Mouse (Mus musculus) small intestine, adult 2 months (tissue): ENCODE measurements around the gene Idua.

Source experiments
- CTCF ChIP-seq: fragments of 200-500 bp; IDR thresholded peaks from 2 replicates; pipeline ENCODE4 v1.5.1; 2012; ENCODE audit warnings: low read depth, mild to moderate bottlenecking, control low read depth, inconsistent platforms, low read length, moderate library complexity, mixed read lengths; ENCODE audit not compliant: insufficient replicate concordance, insufficient read length; ENCODE audit errors: extremely low read depth
- POLR2A ChIP-seq: fragments of 200-500 bp; IDR thresholded peaks from 2 replicates; pipeline ENCODE4 v1.6.1; 2012; ENCODE audit warnings: low read depth, mild to moderate bottlenecking, control low read depth, inconsistent platforms, low read length, moderate library complexity

DNA sequence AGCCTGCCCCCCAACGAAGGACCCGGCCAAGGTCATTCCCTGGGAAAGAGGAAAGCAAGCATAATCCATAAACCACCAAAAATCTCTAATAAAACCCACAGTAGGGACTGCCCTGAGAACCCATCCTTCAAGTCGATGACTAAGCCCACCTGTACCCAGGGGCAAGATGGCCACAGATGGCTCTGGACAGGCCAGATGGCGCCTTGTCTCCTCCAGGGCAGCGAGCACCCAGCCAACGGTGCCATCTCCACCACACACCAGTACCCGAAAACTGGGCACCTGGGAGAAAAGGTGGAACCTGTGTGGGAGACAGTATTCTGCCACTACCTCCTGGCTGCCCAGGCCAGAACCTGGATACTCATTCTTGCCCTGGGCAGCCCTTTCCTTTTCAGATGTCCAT is 9.8 kb upstream of the Idua start:
- no peak for TF ChIP-seq CTCF
- TF ChIP-seq POLR2A: no peak
